Mouse (Mus musculus) kidney, adult 2 months (tissue): ENCODE measurements around the gene Nav2.

Experiments used
- CTCF ChIP-seq: fragments of 200-500 bp; conservative IDR thresholded peaks from 2 replicates; pipeline ENCODE4 v1.5.1; 2011; ENCODE audit warnings: low read depth, mild to moderate bottlenecking, control low read depth, low read length, moderate library complexity, mixed read lengths; ENCODE audit not compliant: insufficient read depth, insufficient read length
- POLR2A ChIP-seq: fragments of 200-500 bp; IDR thresholded peaks from one replicate; pipeline ENCODE4 v1.6.1; 2011; ENCODE audit warnings: low read depth, low read length, control low read depth

DNA sequence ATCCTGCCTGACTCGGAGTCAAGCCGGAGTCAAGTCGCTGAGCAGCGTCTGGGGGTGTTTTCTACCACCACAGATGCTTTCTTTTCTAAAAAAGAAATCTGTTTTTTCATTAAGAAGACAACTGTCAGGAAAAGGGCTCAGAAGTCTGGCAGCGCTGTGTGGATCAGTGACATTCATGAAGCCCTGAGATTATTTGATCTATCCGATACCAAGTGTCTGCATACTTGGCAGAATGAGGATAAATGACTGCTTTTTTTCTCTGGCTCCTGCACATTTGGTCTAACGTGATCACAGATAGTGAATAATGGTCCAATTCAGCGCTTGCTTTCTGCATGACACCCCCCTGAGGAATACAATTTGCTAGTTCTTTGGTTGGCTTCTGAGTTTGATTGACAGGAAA, 533.7 kb downstream of the Nav2 start:
- TF ChIP-seq CTCF (no peak), POLR2A (no peak)
